Mouse (Mus musculus): Measurements from ENCODE around the gene Kif28.

The Kif28 gene

DNA sequence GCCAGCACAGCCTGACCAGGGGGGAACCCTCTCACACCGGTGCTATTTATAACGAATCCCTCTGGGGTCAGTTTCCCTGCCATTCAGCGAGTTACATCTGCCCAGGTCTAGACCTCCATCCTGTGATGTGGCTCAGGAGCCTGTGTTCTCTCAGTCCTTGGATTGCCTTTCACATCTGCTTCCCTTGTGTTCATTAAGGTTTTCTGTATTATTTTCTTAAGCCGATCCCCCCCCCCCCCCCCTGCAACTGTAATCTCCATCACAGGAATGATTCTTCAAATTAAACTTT is 99.1 kb downstream of the Kif28 start:
- no peak for DNase-seq (ENCODE audit: low read depth, low spot score)
